Mouse (Mus musculus) heart, embryonic 11.5 days (tissue): Measurements from ENCODE around the gene Dhrs13. TPM values are rescaled to one million over a fixed set of nuclear protein-coding genes. Genes with fewer than 3 reads are reported as not detected.
A peak's percentile ranks its signal among the peaks of the same experiment; 100 is the strongest.

Experiments used
- ATAC-seq: fragments of 200-750 bp; cut with Nextera tagmentation; replicated peaks from 2 replicates; pipeline ENCODE4 v1.8.0; 2017; ENCODE audit warnings: moderate library complexity; ENCODE audit not compliant: insufficient number of reproducible peaks, low FRiP score, low TSS enrichment
- H3K27ac ChIP-seq: fragments of 300-500 bp; sonication (generic); 2 replicates; pipeline ENCODE4 v1.5.1; 2014; ENCODE audit warnings: mild to moderate bottlenecking, low read depth, low read length
- H3K27me3 ChIP-seq: fragments of 300-500 bp; sonication (generic); 2 replicates; pipeline ENCODE4 v1.6.1; 2014; ENCODE audit warnings: mild to moderate bottlenecking, low read length, mixed read lengths; ENCODE audit not compliant: control insufficient read depth, insufficient read depth
- H3K36me3 ChIP-seq: fragments of 300-500 bp; sonication (generic); 2 replicates; pipeline ENCODE4 v1.6.1; 2014; ENCODE audit warnings: mild to moderate bottlenecking, low read length, moderate library complexity, mixed read lengths; ENCODE audit not compliant: control insufficient read depth, insufficient read depth
- H3K4me1 ChIP-seq: fragments of 300-500 bp; sonication (generic); 2 replicates; pipeline ENCODE4 v1.6.1; 2014; ENCODE audit warnings: low read length; ENCODE audit not compliant: control insufficient read depth, insufficient read depth
- H3K4me2 ChIP-seq: fragments of 300-500 bp; sonication (generic); 2 replicates; pipeline ENCODE4 v1.6.1; 2014; ENCODE audit warnings: mild to moderate bottlenecking, moderate library complexity
- H3K4me3 ChIP-seq: fragments of 300-500 bp; sonication (generic); 2 replicates; pipeline ENCODE4 v1.5.1; 2014; ENCODE audit warnings: low read depth, low read length
- H3K9ac ChIP-seq: fragments of 300-500 bp; sonication (generic); 2 replicates; pipeline ENCODE4 v1.6.1; 2014; ENCODE audit warnings: mild to moderate bottlenecking, low read depth, low read length, moderate library complexity
- H3K9me3 ChIP-seq: fragments of 300-500 bp; sonication (generic); replicated peaks from 2 replicates; pipeline ENCODE4 v1.6.1; 2016; ENCODE audit warnings: low read length; ENCODE audit not compliant: control insufficient read depth
- WGBS: fragments of 180-500 bp; shearing (Covaris S2); extraction: QIAGEN DNeasy Blood & Tissue Kit; methylation state at CpG from one replicate; pipeline ENCODE4 v1.1.7; 2014; ENCODE audit not compliant: insufficient replicate concordance; 5-methylcytosine and 5-hydroxymethylcytosine counted together
- polyA plus RNA-seq: library from polyadenylated mRNA; unstranded; fragments of >200 nt; fragmentation: Nextera tagmentation; extraction: Ambion mirVana; gene quantifications from 2 replicates; pipeline ENCODE4 v1.2.1, GENCODE M21; 2014

Gene Dhrs13
- polyA plus RNA-seq, 1 experiment from 2014 or later: 15.8 TPM

DNA sequence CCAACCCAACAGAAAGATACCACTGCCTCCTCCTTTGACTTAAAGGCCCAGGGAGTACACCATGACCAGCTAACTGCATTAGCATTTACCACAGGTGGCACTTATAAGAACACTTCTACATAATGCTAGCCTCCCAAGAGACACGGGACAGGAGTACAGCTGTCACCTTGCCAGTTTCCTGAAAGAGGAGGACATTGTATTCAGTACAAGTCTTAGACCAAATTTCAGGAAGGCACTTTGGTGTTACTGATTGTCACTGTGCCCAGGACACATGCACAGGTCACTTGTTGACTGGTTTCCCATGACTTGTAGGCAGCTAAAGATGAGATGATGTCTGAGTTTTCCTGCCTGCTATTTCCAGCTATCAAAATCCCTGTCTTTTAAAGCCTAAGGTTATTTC lies 36.5 kb upstream of the Dhrs13 start:
- WGBS: 77% methylated on average over 1 of the region's 1 CpGs
- Histone ChIP-seq H3K36me3 (peaks cover 6% of the 10 kb centered on the region; the same call in 1 of the 2 replicates), H3K27me3 (no peaks in the 10 kb centered on the region), H3K9ac (no peak overlapping the region), H3K4me2 (no peak overlapping the region), H3K4me1 (no peaks in the 10 kb centered on the region), H3K27ac (no peak overlapping the region), H3K4me3 (no peak overlapping the region), H3K9me3 (no peaks in the 10 kb centered on the region)
- no peak for ATAC-seq

DNA sequence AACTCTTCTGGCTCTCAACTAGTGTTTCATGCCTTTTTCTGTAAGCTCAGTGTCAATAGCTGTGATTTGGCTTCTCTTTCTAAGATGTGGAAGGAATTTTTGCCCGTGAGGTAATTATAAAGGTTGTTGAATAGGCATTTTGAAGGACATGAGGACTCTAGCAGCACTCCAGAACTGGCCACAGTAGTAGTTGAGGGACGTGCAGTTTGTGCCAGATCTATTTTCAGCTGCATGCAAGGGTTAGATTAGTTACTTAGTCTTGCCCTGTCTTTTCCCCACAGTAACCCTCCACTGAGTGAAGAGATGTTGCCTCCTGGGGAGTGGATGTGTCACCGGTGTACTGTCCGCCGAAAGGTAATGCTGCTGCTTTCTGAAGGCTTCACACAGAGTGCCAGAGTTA lies 25.6 kb upstream of the Dhrs13 start:
- Histone ChIP-seq H3K27me3 (no peaks in the 10 kb centered on the region), H3K4me1 (peaks cover 11% of the 10 kb centered on the region), H3K4me2 (no peak overlapping the region), H3K4me3 (no peak overlapping the region), H3K9ac (0 out of 2 replicates have a peak overlapping the region, but pooled peaks have one; percentile 5), H3K27ac (peak overlapping the region; percentile 76), H3K36me3 (peaks cover 29% of the 10 kb centered on the region), H3K9me3 (no peaks in the 10 kb centered on the region)
- no peak for ATAC-seq
- 79% methylated on average over 5 of the region's 5 CpGs for WGBS

DNA sequence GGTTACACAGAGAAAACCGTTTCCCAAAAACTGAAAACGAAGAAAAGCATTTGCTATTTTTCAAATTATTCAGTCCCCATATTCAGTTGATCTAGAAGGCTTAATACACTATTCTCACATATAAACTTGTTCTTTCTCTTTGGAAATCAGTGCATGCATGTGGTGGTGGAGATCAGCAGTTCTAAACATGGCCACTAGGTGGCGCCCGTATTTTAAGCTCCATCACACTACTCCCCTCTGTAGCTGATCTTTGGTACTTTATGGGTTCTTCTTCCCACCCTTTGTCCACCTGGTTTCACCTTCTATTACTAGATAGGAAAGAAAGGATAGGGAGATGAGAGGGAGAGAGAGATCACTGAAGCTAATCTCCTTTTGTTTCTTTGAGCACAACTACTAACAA lies 12.4 kb upstream of the Dhrs13 start:
- Histone ChIP-seq H3K4me1 (no peaks in the 10 kb centered on the region; the same call in 1 of the 2 replicates), H3K9ac (no peak overlapping the region), H3K4me2 (no peak overlapping the region), H3K27me3 (no peaks in the 10 kb centered on the region), H3K27ac (no peak overlapping the region; the same call in 1 of the 2 replicates), H3K4me3 (no peak overlapping the region), H3K9me3 (no peaks in the 10 kb centered on the region), H3K36me3 (peaks cover 60% of the 10 kb centered on the region)
- 19% methylated on average over 4 of the region's 4 CpGs for WGBS
- no peak for ATAC-seq

DNA sequence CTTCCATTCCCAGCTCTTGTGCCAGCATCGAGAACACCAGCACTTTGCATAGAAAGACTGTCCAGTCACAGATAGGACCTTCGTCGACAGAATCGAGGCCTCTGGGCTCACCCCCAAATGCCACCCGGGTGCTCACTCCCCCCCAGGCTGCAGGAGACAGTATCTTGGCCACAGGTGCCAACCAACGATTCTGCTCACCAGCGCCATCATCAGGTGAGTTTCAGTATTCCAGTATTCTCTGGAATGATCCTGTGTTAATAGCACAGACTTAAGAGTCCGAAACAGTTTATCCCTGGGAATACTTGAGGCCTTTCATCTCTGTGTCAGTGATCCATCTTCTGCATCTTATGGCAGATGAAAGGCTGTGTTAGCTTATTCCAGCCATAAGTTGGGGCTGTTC lies 8.5 kb upstream of the Dhrs13 start:
- Histone ChIP-seq H3K9ac (no peak overlapping the region), H3K4me3 (no peak overlapping the region), H3K36me3 (peaks cover 54% of the 10 kb centered on the region), H3K4me1 (no peaks in the 10 kb centered on the region; the same call in 1 of the 2 replicates), H3K4me2 (no peak overlapping the region), H3K9me3 (no peaks in the 10 kb centered on the region), H3K27ac (no peak overlapping the region), H3K27me3 (no peaks in the 10 kb centered on the region)
- no peak for ATAC-seq
- WGBS: 82% methylated on average over 8 of the region's 8 CpGs

DNA sequence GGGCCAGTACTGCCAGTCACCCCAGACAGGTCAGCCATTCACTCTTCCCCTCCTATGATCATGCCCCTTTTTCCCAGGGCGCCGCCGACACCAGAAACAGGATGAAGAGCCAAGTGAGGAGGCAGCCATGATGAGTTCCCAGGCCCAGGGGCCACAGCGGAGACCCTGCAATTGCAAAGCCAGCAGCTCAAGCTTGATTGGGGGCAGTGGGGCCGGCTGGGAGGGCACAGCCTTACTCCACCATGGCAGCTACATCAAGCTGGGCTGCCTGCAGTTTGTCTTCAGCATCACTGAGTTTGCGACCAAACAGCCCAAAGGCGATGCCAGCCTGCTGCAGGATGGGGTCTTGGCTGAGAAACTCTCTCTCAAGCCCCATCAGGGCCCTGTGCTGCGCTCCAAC lies 2.8 kb upstream of the Dhrs13 start:
- Histone ChIP-seq H3K4me3 (no peak overlapping the region), H3K9ac (no peak overlapping the region), H3K4me2 (no peak overlapping the region), H3K27ac (no peak overlapping the region), H3K9me3 (no peaks in the 10 kb centered on the region), H3K27me3 (no peaks in the 10 kb centered on the region), H3K36me3 (peaks cover 35% of the 10 kb centered on the region), H3K4me1 (peaks cover 17% of the 10 kb centered on the region)
- WGBS: 86% methylated on average over 8 of the region's 8 CpGs
- ATAC-seq: no peak

DNA sequence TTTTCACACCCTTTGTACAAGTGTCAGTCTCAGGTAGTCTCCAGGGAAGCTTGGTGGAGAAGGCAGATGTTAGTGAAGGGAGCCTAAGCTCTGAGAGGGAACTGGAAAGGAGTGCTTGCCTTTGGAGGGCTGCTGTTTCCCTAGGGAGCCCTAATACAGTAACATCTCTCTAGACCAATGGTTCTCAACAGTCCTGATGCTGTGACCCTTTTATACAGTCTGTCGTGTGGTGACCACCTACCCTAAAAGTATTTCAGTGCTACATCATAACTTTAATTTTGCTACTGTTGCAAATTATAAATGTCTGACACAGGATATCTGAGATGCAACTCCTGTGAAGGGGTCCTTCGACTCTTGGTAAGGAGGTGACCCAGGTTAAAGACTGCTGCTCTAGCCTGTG lies 1.5 kb upstream of the Dhrs13 start:
- no peak overlapping the region for H3K27ac ChIP-seq
- no peaks in the 10 kb centered on the region for H3K27me3 ChIP-seq
- WGBS: 68% methylated on average over 2 of the region's 2 CpGs
- H3K9me3 ChIP-seq: no peaks in the 10 kb centered on the region
- H3K4me3 ChIP-seq: no peak overlapping the region
- H3K4me1 ChIP-seq: peaks cover 17% of the 10 kb centered on the region
- no peak overlapping the region for H3K9ac ChIP-seq
- ATAC-seq: no peak
- H3K4me2 ChIP-seq: no peak overlapping the region
- H3K36me3 ChIP-seq: peaks cover 27% of the 10 kb centered on the region

DNA sequence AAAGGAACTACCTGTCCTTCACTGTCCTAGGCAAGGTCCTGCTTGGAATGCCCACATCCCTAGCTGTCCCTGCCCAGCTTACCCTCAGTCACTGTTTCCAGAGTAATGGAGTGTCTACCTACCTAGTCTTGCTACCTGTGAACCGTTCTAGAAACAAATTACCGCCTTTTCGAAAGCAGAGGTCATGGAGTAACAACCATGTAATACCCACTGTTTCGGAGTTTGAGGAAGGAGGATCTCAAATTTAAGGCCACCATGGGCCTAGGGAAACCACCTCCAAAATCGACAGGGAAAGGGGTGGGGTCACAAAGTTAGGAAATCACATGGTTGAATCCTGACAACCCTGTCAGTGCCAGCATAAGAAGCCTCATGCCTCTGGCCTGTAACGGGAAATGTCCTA lies 691 bp upstream of the Dhrs13 start:
- peaks cover 17% of the 10 kb centered on the region for H3K4me1 ChIP-seq
- H3K9me3 ChIP-seq: no peaks in the 10 kb centered on the region
- 39% methylated on average over 6 of the region's 6 CpGs for WGBS
- peak overlapping the region; percentile 86; the same call in 1 of the 2 replicates for H3K27ac ChIP-seq
- ATAC-seq: 0 out of 2 replicates have a peak, but pooled peaks have one; percentile 0
- peaks cover 23% of the 10 kb centered on the region for H3K36me3 ChIP-seq
- H3K27me3 ChIP-seq: no peaks in the 10 kb centered on the region
- H3K9ac ChIP-seq: peak overlapping the region; percentile 85; the same call in 1 of the 2 replicates
- H3K4me3 ChIP-seq: peak overlapping the region; percentile 73
- peak overlapping the region; percentile 97 for H3K4me2 ChIP-seq

DNA sequence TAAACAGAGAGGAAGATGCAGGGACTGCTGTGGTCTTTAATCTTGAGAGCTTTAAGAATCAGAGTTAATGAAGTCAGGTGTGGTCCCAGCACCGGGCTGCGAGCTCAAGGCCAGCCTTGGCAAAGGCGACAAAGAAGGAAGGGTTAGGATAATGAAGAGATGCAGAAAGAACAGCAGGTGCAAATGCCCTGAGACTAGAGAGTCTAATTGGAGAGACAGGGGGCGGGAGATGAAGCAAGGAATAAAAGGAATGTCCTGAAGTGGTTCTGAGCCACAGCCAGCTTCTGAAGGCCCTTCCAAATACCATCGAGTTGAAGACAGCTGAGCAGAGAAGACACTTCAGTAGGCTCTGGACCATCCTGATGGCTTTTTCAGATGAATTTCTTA lies 722 bp downstream of the Dhrs13 start:
- no peak for ATAC-seq
- H3K9ac ChIP-seq: peak overlapping the region; percentile 85
- peak overlapping the region; percentile 97 for H3K4me2 ChIP-seq
- 12% methylated on average over 5 of the region's 5 CpGs for WGBS
- H3K27ac ChIP-seq: no peak overlapping the region
- H3K36me3 ChIP-seq: peaks cover 15% of the 10 kb centered on the region
- H3K4me3 ChIP-seq: peak overlapping the region; percentile 73
- peaks cover 17% of the 10 kb centered on the region for H3K4me1 ChIP-seq
- no peaks in the 10 kb centered on the region for H3K9me3 ChIP-seq
- H3K27me3 ChIP-seq: no peaks in the 10 kb centered on the region

DNA sequence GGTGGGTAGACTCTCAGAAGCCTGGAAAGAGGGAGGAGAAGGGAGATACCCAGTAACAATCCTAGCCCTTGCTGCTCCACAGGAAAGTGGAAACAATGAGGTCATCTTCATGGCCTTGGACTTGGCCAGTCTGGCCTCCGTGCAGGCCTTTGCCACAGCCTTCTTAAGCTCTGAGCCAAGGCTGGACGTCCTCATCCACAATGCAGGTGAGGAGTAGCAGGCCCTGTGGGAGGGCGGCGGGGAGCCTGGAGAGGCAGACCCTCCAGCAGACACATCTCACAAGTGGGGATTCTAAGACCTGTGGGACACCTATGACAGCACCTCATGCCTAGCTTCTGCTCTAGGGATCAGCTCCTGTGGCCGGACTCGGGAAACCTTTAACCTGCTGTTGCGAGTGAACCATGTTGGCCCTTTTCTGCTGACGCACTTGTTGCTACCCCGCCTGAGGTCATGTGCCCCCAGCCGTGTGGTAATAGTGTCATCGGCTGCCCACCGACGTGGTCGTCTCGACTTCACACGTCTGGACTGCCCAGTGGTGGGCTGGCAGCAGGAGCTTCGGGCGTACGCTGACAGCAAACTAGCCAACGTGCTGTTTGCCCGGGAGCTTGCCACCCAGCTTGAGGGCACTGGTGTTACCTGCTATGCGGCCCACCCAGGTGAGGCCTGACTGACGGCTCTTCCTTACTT lies 2.0 kb downstream of the Dhrs13 start:
- Histone ChIP-seq H3K36me3 (peaks cover 3% of the 10 kb centered on the region), H3K27me3 (no peaks in the 10 kb centered on the region), H3K4me3 (no peak overlapping the region), H3K27ac (no peak overlapping the region), H3K9me3 (no peaks in the 10 kb centered on the region), H3K4me2 (no peak overlapping the region), H3K9ac (no peak overlapping the region), H3K4me1 (peaks cover 24% of the 10 kb centered on the region)
- WGBS: 88% methylated on average over 23 of the region's 23 CpGs
- ATAC-seq: no peak
